8 mouse cellular contexts compared by ENCODE assay signal in the genomic region with DNA sequence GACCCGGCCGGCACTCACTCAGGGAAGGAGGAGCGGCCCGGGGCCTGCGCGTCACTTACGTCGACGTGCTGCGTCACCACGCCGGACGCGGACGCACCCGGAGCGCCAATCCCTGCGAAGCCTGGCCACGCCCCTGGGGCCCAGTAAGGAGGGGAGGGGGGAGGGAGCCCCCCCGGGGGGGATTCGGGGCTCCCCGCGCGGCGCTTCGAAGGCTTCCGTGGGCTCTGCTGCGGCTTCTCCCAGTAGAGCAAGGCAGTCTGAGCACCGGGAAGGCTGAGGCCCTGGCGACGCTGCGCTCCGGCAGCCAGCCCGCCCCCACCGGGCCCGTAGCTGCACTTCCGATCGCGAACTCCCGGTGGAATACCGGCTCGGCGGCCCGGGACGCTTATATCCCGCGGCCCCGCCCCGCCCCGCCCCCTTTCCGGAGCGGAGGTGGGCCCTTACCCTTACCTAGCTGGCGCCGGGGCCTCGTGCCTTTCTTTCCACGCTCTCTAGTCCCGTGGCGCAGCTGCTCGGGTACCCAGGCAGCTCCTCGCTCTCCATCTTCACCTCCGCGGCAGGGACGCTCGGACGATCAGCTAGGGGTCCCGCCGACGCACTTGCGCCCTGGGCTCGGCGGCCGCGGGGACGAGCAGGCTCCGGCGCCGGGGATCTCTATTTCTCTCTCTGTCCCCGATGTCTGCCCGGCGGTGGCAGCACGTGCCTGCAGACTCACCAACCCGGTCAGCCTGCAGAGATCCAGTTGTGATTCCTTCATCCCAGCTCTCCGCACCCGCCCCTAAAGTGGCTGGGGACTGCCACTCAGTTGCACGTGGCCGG. TPM values are rescaled to one million over a fixed set of nuclear protein-coding genes. Genes with fewer than 3 reads are reported as not detected.
DNase-seq lines count a peak whose midpoint lies in the region; ATAC-seq and TF ChIP-seq lines count a peak whose summit lies in the region.

Gene Zfp131, minus strand, starts transcription at position 129 of the 819 bp plus-strand sequence.

- WGBS in forebrain, embryonic 16.5 days, result under 1% methylated on average over 59 of the region's 86 CpGs
- WGBS in lung, embryonic 15.5 days, result 1% methylated on average over 66 of the region's 86 CpGs

- no peak for TF ChIP-seq CTCF in G1E (IDR thresholded peaks at IDR 0.05; ENCODE audit: low read depth, low read length)

- peak within 1 kb of the TSS; percentile 84 for H3K4me3 ChIP-seq in G1E (ENCODE audit: low read depth, low read length)
- H3K4me3 ChIP-seq in forebrain, embryonic 16.5 days (replicated peaks; ENCODE audit: low read length), result peak within 1 kb of the TSS; percentile 90
- peak within 1 kb of the TSS; percentile 88 for H3K4me3 ChIP-seq in lung, embryonic 15.5 days

- peaks cover 24% of the 10 kb centered on the region for H3K4me1 ChIP-seq in G1E (ENCODE audit: insufficient read depth, low read depth, low read length)
- H3K4me1 ChIP-seq in forebrain, embryonic 16.5 days (replicated peaks; ENCODE audit: control insufficient read depth, insufficient read depth, low read length), result peaks cover 21% of the 10 kb centered on the region
- H3K4me1 ChIP-seq in lung, embryonic 15.5 days, result peaks cover 32% of the 10 kb centered on the region

- H3K9ac ChIP-seq in forebrain, embryonic 16.5 days (replicated peaks; ENCODE audit: low read depth, low read length), result peak within 1 kb of the TSS; percentile 98
- peak within 1 kb of the TSS; percentile 89 for H3K9ac ChIP-seq in lung, embryonic 15.5 days

- peak within 1 kb of the TSS; percentile 97 for H3K27ac ChIP-seq in forebrain, embryonic 16.5 days (ENCODE audit: low read length)
- peak within 1 kb of the TSS; percentile 90 for H3K27ac ChIP-seq in lung, embryonic 15.5 days

- peaks cover 26% of the 10 kb centered on the region for H3K36me3 ChIP-seq in G1E (replicated peaks)
- peaks cover 5% of the 10 kb centered on the region for H3K36me3 ChIP-seq in forebrain, embryonic 16.5 days (ENCODE audit: control insufficient read depth, insufficient read depth)
- peaks cover 21% of the 10 kb centered on the region for H3K36me3 ChIP-seq in lung, embryonic 15.5 days

- DNase-seq in G1E (ENCODE audit: low spot score), result peak; percentile 91
- peak; percentile 96 for DNase-seq in cerebellum, adult 18-20 months
- DNase-seq in heart, postnatal 4 days, result peak; percentile 95
- peak; percentile 88 to 91 for DNase-seq in layer of hippocampus, adult 8-10 months (ENCODE audit: low spot score in 2 of 2)
- DNase-seq in ovary, adult 18-20 months (ENCODE audit: low spot score), result peak; percentile 91
- DNase-seq in thymus, postnatal 0 days (ENCODE audit: low spot score), result peak; percentile 98

- peak; percentile 91 for ATAC-seq in G1E (ENCODE audit: extremely low read depth, insufficient number of reproducible peaks, low FRiP score, poor library complexity, severe bottlenecking)
- peak; percentile 96 for ATAC-seq in forebrain, embryonic 16.5 days
- ATAC-seq in lung, embryonic 15.5 days (ENCODE audit: borderline replicate concordance, extremely low read depth, low FRiP score, low TSS enrichment), result peak; percentile 97

- peak within 1 kb of the TSS; percentile 70 for H3K4me2 ChIP-seq in forebrain, embryonic 16.5 days (ENCODE audit: low read length)
- H3K4me2 ChIP-seq in lung, embryonic 15.5 days, result peak within 1 kb of the TSS; percentile 96

- H3K9me3 ChIP-seq in G1E (replicated peaks), result no peaks in the 10 kb centered on the region
- H3K9me3 ChIP-seq in forebrain, embryonic 16.5 days (ENCODE audit: control insufficient read depth, low read length), result no peaks in the 10 kb centered on the region
- no peaks in the 10 kb centered on the region for H3K9me3 ChIP-seq in lung, embryonic 15.5 days

- H3K27me3 ChIP-seq in G1E (ENCODE audit: insufficient read depth, low read length), result no peaks in the 10 kb centered on the region
- H3K27me3 ChIP-seq in forebrain, embryonic 16.5 days (replicated peaks; ENCODE audit: control insufficient read depth, insufficient read depth, low read length), result no peaks in the 10 kb centered on the region
- no peaks in the 10 kb centered on the region for H3K27me3 ChIP-seq in lung, embryonic 15.5 days

RNA-seq across cellular contexts. Expression of gene Zfp131, which starts in this region (rescaled TPM):
- total RNA-seq in G1E (2014; fragmentation: Nextera tagmentation) (59.1 and 73.7 TPM in 2 replicates), G1E (2017) (41.2 and 43.7 TPM in 2 replicates)
- 20.0 and 30.6 TPM in 2 replicates for polyA plus RNA-seq in G1E (2012)
- 41.8 and 42.7 TPM in 2 replicates for polyA plus RNA-seq in forebrain, embryonic 16.5 days (2015; fragmentation: Nextera tagmentation; extraction: Ambion mirVana)
- 10 to 100 TPM; 29.4 to 32.6 TPM for total RNA-seq in heart, postnatal 4 days (2021)
- 10 to 100 TPM; 39.9 to 44.0 (median 41.3) TPM for total RNA-seq in layer of hippocampus, adult 8-10 months (2022)
- polyA plus RNA-seq in lung, embryonic 15.5 days (2015; fragmentation: Nextera tagmentation; extraction: Ambion mirVana), result 38.1 and 39.5 TPM in 2 replicates
- polyA plus RNA-seq in thymus, postnatal 0 days (2015; fragmentation: Nextera tagmentation; extraction: Ambion mirVana), result 40.9 and 51.2 TPM in 2 replicates

Comparison
In these comparisons a context has a peak if more than half of its experiments do, and no peak if none do; other contexts are left out.
1. Peak in every context shown above with its lines: DNase-seq, ATAC-seq, H3K4me3 ChIP-seq and H3K27ac ChIP-seq.